Mouse (Mus musculus) layer of hippocampus, adult 9-10 months (tissue): ENCODE data around the gene Gm26602.
A peak's percentile ranks its signal among the peaks of the same experiment; 100 is the strongest.

Source experiments
- DNase-seq: peaks from one replicate; pipeline ENCODE4 v3.0.0; 2022; ENCODE audit warnings: low spot score

Gm26602 gene

DNA sequence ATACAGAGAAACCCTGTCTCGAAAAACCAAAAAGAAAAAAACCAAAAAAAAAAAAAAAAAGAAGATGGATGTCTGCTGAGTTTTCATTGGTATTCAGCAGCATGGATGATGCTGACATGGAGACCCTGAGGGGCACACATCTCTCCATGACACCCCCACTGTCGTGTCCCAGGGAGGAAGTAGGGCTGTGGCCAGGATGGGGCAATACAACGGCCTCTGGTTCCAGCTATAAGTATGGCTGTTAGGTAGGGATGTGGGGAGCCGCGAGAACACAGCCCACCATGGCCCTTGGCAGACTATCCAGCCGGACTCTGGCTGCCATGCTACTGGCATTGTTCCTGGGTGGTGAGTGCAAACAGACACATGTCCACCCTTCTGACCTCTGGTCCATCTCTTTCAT, 24.6 kb upstream of the Gm26602 start, which contains the start of gene Elane:
TSS of gene Elane (plus strand) at position 194 of the 400 bp plus-strand sequence.
- DNase-seq = no peak

GRCm38 (mm10) chr10:79886611-79887010, 24.0 kb upstream of the Gm26602 start:
- DNase-seq = no peak

DNA sequence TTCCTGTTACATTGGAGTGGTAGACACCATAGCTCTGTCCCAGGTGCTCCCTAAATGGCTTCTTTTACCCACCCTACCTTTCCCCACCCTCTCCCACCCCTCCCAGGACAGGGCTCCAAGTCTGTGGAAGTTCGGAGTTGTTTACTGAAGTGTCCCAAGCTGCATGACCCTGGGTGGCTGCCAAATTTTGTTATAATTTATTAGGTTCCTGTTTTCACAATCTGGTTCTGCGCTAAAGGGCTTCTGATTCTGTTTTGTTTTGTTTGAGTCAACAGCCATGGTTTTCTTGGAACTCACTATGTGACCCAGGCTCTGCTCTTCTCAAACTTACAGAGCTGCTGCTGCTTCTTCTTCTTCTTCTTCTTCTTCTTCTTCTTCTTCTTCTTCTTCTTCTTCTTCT, 21.3 kb upstream of the Gm26602 start:
- no peak for DNase-seq

- no peak for DNase-seq
Measured at GRCm38 (mm10) chr10:79890670-79891069, 20.0 kb upstream of the Gm26602 start, which contains the start of gene Cfd. TSS of gene Cfd (plus strand) at chr10:79890853.

DNA sequence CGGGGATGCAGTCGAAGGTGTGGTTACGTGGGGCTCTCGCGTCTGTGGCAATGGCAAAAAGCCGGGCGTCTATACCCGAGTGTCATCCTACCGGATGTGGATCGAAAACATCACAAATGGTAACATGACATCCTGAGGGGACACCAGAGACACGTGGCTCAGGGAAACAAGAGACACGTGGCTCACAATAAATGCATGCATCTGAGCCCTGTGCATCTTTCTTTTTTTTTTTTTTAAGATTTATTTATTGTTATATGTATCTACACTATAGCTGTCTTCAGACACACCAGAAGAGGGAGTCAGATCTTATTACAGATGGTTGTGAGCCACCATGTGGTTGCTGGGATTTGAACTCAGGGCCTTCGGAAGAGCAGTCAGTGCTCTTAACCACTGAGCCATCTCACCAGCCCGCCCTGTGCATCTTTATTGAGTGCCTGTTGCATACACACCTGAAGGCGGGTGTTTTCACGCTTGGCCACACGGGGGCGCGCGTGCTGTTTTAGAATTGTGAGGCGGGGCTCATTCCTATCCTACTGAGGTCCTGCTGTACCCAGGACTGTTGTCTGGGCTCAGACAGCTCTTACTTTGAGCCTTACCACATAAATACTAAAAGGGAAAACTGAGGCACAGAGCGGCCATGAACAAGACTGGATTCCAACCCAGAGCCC, 18.1 kb upstream of the Gm26602 start:
- DNase-seq = peak; percentile 72

DNA sequence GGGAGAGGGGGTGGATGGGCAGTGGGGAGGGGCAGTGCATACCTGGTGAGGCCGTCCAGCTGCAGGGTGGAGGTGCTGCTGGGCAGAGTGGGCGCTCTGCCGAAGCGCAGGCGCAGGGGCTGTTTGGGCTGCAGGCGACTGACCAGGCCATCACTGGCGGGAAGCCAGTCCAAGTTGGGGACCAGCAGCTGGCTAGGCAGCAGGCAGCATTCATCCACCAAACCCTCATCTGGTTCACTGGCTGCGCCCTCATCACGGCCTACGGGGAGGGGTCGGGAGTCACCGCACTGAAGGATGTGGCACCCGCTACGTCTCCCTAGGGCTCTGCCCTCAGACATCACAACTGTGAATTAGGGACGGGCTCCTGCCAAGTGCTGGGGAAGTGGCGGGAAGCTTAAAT, 14.3 kb upstream of the Gm26602 start:
- DNase-seq = no peak

DNA sequence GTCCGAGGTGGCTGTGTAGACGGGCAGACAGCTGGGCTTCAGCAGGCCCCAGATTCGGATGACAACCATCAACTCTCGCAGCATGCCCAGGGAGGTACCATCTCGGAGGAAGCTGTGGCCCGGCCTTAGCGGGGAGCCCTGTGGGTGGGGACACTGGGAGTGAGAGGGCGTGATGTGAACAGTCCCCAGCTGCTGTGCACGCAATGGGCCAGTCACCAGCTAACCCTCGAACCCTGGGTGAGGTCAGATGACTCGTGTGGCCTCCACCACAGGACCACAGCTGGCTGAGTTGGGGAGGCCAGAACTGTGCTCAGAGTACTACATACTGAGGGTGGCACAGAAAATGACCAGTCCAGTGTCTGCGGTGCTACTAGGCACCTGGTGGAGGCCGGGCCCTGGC, 13.8 kb upstream of the Gm26602 start:
- DNase-seq = no peak

GRCm38 (mm10) chr10:79897316-79898245, 13.1 kb upstream of the Gm26602 start:
- no peak for DNase-seq

DNA sequence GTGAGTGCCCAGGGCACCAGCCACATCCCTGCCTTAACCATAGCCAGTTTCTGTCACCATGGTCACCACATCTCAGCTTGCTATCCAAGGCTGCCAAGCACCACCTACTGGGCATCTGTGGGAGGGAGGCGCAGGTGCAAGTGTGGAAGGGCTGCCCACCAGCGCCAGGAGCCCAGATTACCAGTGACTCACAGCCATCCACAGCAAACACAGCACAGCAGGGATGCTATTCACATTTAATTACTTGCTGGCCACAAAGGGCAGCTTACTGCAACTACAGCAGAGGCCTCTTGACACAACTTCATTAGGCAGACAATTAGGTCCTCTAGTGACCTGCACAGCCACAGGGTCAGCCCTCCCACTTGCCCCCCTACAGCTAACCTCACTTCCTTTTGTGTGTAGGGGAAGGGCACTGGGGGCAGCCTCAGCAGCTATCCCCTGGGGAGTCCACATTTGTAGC, 9.7 kb upstream of the Gm26602 start:
- peak; percentile 55 for DNase-seq

- no peak for DNase-seq
Measured at GRCm38 (mm10) chr10:79906712-79907111, 3.9 kb upstream of the Gm26602 start.

GRCm38 (mm10) chr10:79907415-79907814, 3.2 kb upstream of the Gm26602 start:
- no peak for DNase-seq

DNA sequence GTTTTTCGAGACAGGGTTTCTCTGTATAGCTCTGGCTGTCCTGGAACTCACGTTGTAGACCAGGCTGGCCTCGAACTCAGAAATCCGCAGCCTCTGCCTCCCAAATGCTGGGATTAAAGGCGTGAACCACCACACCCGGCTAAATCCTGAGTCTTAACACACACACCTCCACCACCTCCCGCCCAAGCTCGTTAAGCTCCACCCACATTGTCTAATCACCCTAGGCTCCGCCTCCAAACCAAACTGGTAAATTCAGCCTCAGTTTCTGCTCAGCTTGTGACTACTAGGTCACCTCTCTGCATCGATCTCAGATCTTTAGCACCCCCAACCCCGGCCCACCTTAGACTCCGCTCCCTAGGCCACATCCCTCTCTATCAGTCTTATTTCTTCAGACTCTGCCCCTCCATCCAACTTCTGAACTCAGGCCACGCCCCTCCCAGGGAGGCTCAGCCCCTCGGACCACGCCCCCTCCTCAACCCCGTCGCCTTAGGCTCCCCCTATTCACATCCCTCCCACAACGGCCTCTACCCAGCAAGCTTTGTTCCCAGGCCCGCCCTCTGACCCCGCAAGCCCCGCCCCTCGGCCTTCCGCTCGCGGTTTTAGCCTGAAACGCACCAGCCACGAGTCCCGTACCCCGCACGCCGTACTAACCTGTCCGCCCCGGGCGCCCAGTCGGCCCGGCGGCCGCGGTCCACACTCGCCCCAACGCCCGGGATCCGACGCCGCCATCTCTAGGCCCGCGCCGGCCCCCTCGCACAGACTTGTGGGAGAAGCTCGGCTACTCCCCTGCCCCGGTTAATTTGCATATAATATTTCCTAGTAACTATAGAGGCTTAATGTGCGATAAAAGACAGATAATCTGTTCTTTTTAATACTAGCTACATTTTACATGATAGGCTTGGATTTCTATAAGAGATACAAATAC, 2.2 kb upstream of the Gm26602 start, which contains the start of gene Med16:
TSS of gene Med16 (minus strand) at position 757 of the 925 bp plus-strand sequence.
- DNase-seq = peak; percentile 96

DNA sequence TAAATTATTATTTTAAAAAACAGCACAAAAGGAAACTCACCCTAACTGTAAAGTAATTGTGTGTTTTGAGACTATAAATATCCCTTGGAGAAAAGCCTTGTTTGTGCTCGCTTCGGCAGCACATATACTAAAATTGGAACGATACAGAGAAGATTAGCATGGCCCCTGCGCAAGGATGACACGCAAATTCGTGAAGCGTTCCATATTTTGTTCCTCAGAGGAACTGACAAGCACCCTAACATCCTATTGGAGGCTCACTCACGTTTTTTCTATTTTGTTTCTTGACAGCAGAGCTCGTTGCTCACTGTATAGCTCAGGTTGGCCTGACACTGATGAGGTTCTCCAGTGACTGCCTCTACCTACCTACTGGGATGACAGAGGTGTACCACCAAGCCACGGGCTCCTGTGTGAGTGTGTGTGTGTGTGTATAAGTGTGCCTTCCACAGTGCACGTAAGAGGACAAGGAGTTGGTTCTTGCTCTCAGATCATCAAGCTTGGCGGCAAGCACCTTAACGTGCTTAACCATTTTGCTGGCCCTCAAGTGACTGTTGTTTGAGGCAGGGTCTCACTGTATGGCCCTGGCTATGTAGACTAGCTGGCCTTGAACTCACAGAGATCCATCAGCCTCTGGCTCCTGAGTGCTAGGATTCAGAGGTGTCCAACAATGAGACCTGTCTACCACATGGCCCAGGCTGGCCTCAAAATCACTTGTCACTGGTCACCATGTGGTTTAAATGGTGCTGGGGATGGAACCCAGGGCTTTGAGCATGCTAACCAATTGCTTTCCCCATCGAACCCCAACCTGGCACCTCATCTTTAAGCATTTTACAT, 1.3 kb upstream of the Gm26602 start:
- peak; percentile 79 for DNase-seq

GRCm38 (mm10) chr10:79912412-79912811, 1.8 kb downstream of the Gm26602 start:
- no peak for DNase-seq

DNA sequence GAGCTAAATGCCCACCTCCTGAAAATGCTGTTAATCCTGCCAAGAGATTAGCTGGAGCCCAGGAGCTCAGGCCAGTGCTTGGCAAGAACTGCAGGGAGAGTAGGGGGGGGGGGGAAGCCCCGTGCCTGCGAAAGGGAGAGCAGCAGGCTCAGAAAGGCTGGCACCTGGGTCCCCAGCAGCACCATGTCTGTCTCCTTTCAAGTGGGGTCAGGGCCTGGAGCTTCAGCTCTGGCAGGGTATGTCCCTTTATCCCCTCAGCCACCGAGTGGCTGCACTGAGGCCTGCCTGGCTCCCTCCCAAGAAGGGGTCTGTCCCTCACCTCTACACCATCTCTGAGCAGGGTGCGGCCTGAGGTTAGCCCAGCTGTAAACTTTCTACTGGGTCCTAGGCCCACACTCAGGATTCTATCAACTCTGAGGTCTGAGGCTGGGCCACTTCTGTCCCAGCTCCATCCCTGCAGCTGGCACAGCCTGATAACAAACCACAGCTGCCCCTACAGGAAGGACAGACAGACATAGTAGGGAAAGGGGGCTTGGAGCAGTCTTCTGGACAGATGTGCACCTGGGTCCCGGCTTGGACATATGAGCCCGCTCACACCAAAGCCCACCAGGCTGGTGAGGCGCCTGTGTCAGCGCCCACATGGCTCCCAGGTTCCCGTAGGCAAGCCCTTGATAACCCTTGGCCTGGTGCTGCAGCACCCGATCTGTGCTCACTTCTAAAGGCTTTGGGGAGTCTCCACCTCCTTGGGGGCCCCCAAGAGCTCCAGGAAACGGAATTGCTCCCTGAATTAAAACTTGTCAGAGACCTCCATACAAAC, 3.7 kb downstream of the Gm26602 start:
- DNase-seq = no peak

DNA sequence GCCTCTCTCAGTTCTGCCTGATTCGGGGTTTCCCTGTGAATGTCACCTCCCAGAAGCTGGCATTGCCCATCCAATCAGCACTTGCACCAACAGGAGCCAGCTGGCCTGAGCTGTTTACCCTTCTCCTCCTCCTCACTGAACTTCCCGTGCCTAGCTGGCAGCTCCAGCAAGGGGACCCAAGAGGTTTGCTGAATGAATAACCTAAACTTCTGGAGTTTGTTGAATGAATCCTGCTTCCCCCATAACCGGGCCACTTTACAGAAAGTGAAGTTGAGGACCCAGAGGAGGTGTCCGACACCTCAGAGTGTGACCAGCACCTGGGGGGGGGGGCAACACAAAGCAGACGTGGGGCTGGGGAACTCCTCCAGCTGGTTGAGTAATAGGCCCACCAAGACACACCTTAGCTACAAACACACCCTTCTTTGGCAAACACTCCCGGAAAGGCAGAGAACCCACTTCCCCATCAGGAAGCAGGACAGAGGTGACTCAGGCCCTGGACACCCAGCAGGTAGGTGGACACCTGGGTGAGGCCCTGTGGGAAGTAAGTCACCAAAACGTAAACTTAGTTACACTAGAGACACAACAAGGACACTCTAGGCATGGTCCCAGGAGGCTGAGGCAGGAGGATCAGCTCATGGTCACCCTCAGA, 4.4 kb downstream of the Gm26602 start:
- no peak for DNase-seq

DNA sequence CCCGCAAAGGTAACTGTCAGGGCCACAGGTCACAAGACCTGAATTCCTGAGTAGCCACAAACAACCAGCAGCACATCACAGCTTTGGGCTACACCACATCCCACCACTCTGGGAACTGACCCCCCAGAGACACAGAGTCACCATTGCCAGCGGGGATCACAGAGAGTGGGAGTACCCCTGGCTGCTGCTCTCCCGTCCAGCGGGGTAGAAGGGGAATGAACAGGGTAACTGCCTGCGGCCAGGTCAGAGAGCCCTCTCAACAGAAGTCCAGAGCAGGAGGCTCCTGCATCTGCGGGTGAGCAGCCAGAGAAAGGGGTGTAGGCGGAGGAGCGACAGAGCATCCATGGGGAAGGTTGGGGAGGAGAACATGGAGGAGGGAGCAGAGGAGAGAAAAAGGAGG, 5.4 kb downstream of the Gm26602 start:
- no peak for DNase-seq

DNA sequence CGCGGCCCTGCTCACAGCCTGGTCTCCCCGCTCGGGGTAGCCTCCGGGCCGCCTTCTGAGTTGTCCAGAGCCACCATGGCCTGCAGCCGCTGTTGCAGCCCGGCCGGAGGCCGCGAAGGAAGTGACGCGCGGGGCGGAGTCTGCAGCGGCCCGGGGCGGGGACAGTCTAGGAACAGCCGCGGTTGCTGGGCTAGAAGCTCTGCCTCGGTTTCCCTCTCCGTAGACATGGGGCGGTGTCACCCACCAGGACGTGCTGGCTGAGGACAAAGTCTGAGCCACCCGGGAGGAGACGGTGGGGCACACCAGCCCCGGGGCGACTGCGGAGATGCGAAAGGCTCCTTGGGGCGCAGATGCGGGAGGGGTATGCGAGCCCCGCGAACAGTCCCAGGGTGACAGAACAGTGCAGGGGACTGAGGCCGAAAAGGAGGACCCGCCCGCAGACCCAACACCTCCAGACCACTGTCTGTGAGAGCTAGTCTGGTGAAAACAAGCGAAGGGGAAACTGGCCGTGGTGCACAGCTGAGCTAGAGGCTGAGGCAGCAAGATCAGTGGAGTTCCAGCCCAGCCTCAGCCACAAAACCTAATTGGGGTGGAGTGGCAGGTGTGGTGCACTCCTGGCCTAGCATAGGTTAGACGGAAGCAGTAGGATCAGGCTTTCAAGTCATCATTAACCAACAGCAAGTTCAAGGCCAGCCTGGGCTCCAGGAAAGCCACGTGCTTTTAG, 6.3 kb downstream of the Gm26602 start, which contains the start of gene Kiss1r:
TSS of gene Kiss1r (plus strand) at position 164 of the 724 bp plus-strand sequence.
- peak; percentile 42 for DNase-seq
